Mouse (Mus musculus): ENCODE data around the gene Ankrd33b.

DNA sequence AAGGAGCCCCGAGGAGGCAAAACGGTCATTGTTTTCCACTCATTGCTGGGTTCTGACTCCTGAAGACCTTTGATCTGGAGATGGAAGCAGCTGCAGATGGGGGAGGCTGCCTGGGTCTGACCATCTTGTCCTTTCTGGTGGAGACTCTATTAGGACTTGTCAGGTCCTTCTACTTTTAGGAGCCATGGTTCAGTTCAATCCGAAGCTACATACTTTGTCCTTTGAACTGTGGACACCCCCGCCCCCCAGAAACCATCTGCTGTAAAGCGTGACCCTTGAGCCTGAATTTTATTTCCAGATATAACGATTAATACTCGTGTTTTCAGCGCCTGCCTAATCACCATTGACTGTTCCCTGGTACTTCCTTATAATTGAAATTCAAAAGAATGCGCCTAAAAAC lies 105.2 kb downstream of the Ankrd33b start:
- no peak for TF ChIP-seq CTCF (conservative IDR thresholded peaks at IDR 0.05; ENCODE audit: low read length)
- TF ChIP-seq NANOG (IDR thresholded peaks at IDR 0.05; ENCODE audit: borderline replicate concordance, low read length), result no peak
- no peak for TF ChIP-seq POU5F1 (IDR thresholded peaks at IDR 0.05; ENCODE audit: borderline replicate concordance, low read length)
